Mouse (Mus musculus) urinary bladder, postnatal 4 days (tissue): ENCODE measurements at regions not wholly inside any gene's neighbourhood (a gene's known extent, or its start where the extent isn't known, plus 50 kb on each side); places are given as distances from the start of the nearest gene placed in this dataset.

Experiments
- DNase-seq, 2 experiments: peaks; one replicate each; pipeline ENCODE4 v3.0.0; 2021 to 2022; ENCODE audit warnings: low spot score in 2 of 2

- DNase-seq, result no peak
Measured at GRCm38 (mm10) chr16:78247189-78247588, 54.1 kb upstream of the Cxadr start.

GRCm38 (mm10) chr16:78242678-78243077 lies 58.6 kb upstream of the Cxadr start:
- DNase-seq, result no peak

GRCm38 (mm10) chr16:78240152-78240551 lies 61.1 kb upstream of the Cxadr start:
- no peak for DNase-seq

- DNase-seq, result no peak
Measured at GRCm38 (mm10) chr16:78238052-78238701, 63.1 kb upstream of the Cxadr start.

- DNase-seq, result no peak
Measured at GRCm38 (mm10) chr16:78237641-78238051, 63.6 kb upstream of the Cxadr start.

- no peak for DNase-seq
Measured at GRCm38 (mm10) chr16:78236746-78237640, 64.3 kb upstream of the Cxadr start.

- no peak for DNase-seq
Measured at GRCm38 (mm10) chr16:78232205-78232604, 69.1 kb upstream of the Cxadr start.

GRCm38 (mm10) chr16:78229013-78229412 lies 72.3 kb upstream of the Cxadr start:
- DNase-seq, result no peak

- no peak for DNase-seq
Measured at GRCm38 (mm10) chr16:78222377-78222776, 78.9 kb upstream of the Cxadr start.

- no peak for DNase-seq
Measured at GRCm38 (mm10) chr16:78221781-78222180, 79.5 kb upstream of the Cxadr start.

GRCm38 (mm10) chr16:78217633-78218032 lies 83.7 kb upstream of the Cxadr start:
- no peak for DNase-seq

GRCm38 (mm10) chr16:78216752-78217351 lies 84.4 kb upstream of the Cxadr start:
- no peak for DNase-seq

- no peak for DNase-seq
Measured at GRCm38 (mm10) chr16:78211687-78212086, 89.6 kb upstream of the Cxadr start.

- no peak for DNase-seq
Measured at GRCm38 (mm10) chr16:78208321-78208720, 93.0 kb upstream of the Cxadr start.

- DNase-seq, result no peak
Measured at GRCm38 (mm10) chr16:78204332-78204731, 97.0 kb upstream of the Cxadr start.

GRCm38 (mm10) chr16:78200044-78200830 lies 101.1 kb upstream of the Cxadr start:
- no peak for DNase-seq

- DNase-seq, result no peak
Measured at GRCm38 (mm10) chr16:78199252-78199651, 102.0 kb upstream of the Cxadr start.

GRCm38 (mm10) chr16:78198642-78199121 lies 102.6 kb upstream of the Cxadr start:
- peak; percentile 60 to 80 for DNase-seq

- peak; percentile 60 to 84 for DNase-seq
Measured at GRCm38 (mm10) chr16:78197252-78197896, 103.9 kb upstream of the Cxadr start.

- no peak for DNase-seq
Measured at GRCm38 (mm10) chr16:78170627-78171605, 130.4 kb upstream of the Cxadr start.
